Mouse (Mus musculus) ES-Bruce4 (cell line): ENCODE data around the gene Spp1.
"Not testable (repeated sequence)": the region's sequence is repeated elsewhere in the genome, so short reads cannot be mapped to it uniquely, and the experiment has no call there.

Source experiments
- CTCF ChIP-seq: IDR thresholded peaks from one replicate; pipeline ENCODE4 v1.8.1; 2011; ENCODE audit warnings: low read depth, low read length
- EP300 ChIP-seq: IDR thresholded peaks from 2 replicates; pipeline ENCODE4 v1.6.1; 2011; ENCODE audit warnings: low read depth, low read length; ENCODE audit not compliant: insufficient read depth
- POLR2A ChIP-seq: IDR thresholded peaks from one replicate; pipeline ENCODE4 v1.8.1; 2011; ENCODE audit warnings: low read length; ENCODE audit not compliant: insufficient read depth

DNA sequence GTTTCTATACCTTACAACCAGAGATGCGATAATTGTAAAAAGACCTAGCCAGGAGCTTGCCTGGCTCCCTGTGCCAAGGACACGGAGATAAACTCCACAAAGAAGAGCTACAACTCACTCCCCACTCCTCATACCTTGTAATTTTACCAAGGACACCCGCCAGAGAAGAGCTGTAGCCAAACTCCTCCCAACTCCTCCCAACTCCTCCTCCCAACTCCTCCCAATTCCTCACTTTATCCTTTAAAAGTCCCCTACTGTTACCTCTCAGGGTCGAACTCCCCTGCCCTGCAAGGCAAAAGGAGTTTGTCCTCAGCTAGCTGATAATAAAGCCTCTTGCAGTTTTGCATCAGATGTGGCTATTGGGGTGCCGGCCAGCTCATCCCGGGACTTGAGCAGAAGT lies 13.4 kb downstream of the Spp1 start:
- TF ChIP-seq CTCF, POLR2A, EP300: not testable (repeated sequence)
